ENCODE assay signal across 21 mouse cellular contexts in the genomic region with DNA sequence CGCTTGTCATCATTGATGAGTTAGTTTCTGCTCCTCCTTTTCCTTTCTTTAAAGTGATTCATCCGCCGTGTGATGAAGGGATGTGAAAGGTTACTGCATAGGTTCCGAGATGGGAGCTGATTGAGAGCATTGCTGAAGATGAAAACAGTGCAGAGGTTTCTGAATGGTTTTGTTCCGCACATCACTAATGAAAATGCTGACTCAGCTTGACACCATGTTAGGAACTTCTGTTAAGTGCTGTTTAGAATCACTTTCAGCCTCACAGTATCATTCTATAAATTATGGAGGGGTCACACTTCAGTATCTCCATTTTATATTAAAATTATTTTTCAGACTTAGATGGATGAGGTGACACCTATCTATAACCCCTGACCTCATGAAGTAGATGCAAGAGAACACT. TPM values are rescaled to one million over a fixed set of nuclear protein-coding genes. Genes with fewer than 3 reads are reported as not detected.
DNase-seq lines count a peak whose midpoint lies in the region; TF ChIP-seq lines count a peak whose summit lies in the region.
"Had no signal": no experiment of that assay in that cellular context is flagged by ENCODE, and none has a peak within 500 bp of the region (broad histone marks: within the 10 kb centered on the region; RNA-seq: fewer than 3 reads in every experiment).

No protein-coding gene starts in this region.

- no peak for TF ChIP-seq RAD21 in MEL (IDR thresholded peaks at IDR 0.05; ENCODE audit: low read depth, low read length)

- H3K4me3 ChIP-seq in heart, embryonic 10.5 days: no peak overlapping the region
- H3K4me3 ChIP-seq in MEL (ENCODE audit: control insufficient read depth in 1 of 2, insufficient read depth in 1 of 2, low read depth in 2 of 2, low read length in 2 of 2): no peak overlapping the region
- H3K4me3 ChIP-seq: embryonic facial prominence, embryonic 10.5 days; embryonic facial prominence, embryonic 12.5 days; forebrain, embryonic 13.5 days; forebrain, embryonic 15.5 days had no signal

- H3K9ac ChIP-seq in MEL (ENCODE audit: control insufficient read depth, low read depth, low read length, poor library complexity, severe bottlenecking): no peak overlapping the region
- H3K9ac ChIP-seq: embryonic facial prominence, embryonic 12.5 days; forebrain, embryonic 13.5 days; forebrain, embryonic 15.5 days; forebrain, postnatal 0 days had no signal

- no peaks in the 10 kb centered on the region for H3K27me3 ChIP-seq in heart, embryonic 10.5 days (ENCODE audit: insufficient read depth, poor library complexity, severe bottlenecking)
- H3K27me3 ChIP-seq in MEL (ENCODE audit: control insufficient read depth in 1 of 2, insufficient read depth in 2 of 2, low read length in 2 of 2): no peaks in the 10 kb centered on the region
- H3K27me3 ChIP-seq: embryonic facial prominence, embryonic 12.5 days; forebrain, embryonic 13.5 days; forebrain, embryonic 15.5 days; Patski had no signal

- no peaks in the 10 kb centered on the region for H3K4me1 ChIP-seq in heart, embryonic 10.5 days
- no peaks in the 10 kb centered on the region for H3K4me1 ChIP-seq in MEL (ENCODE audit: control insufficient read depth in 1 of 2, insufficient read depth in 2 of 2, low read length in 2 of 2)
- H3K4me1 ChIP-seq: embryonic facial prominence, embryonic 10.5 days; embryonic facial prominence, embryonic 12.5 days; forebrain, embryonic 13.5 days; forebrain, embryonic 15.5 days had no signal

- TF ChIP-seq EP300 in MEL (IDR thresholded peaks at IDR 0.05; ENCODE audit: low read depth in 1 of 2, low read length in 2 of 2): no peak

- H3K9me3 ChIP-seq in heart, embryonic 10.5 days: no peaks in the 10 kb centered on the region
- no peaks in the 10 kb centered on the region for H3K9me3 ChIP-seq in MEL (replicated peaks; ENCODE audit: insufficient read depth, low read length)
- H3K9me3 ChIP-seq: embryonic facial prominence, embryonic 10.5 days; embryonic facial prominence, embryonic 12.5 days; forebrain, embryonic 13.5 days; forebrain, embryonic 15.5 days had no signal

- TF ChIP-seq POLR2A in MEL (IDR thresholded peaks at IDR 0.05; ENCODE audit: control insufficient read depth in 1 of 2, insufficient read depth in 1 of 2, low read depth in 1 of 2, low read length in 2 of 2, poor library complexity in 1 of 2): no peak

- no peaks in the 10 kb centered on the region for H3K79me2 ChIP-seq in MEL (ENCODE audit: control insufficient read depth, insufficient read depth, low read length, poor library complexity)

- no peak for TF ChIP-seq CTCF in MEL (IDR thresholded peaks at IDR 0.05 in 2 of 3, conservative IDR thresholded peaks at IDR 0.05 in 1 of 3; ENCODE audit: control insufficient read depth in 1 of 3, insufficient read depth in 1 of 3, low read depth in 2 of 3, low read length in 3 of 3, poor library complexity in 1 of 3, severe bottlenecking in 1 of 3)

- DNase-seq in heart, adult 11 months: peak; percentile 34
- no peak for DNase-seq in heart, embryonic 10.5 days (ENCODE audit: low spot score)
- DNase-seq in MEL (ENCODE audit: low read depth, low spot score): no peak
- no peak for DNase-seq in frontal cortex, adult 2 months (ENCODE audit: extremely low spot score in 1 of 2, low spot score in 1 of 2)
- no peak for DNase-seq in urinary bladder, adult 2 months (ENCODE audit: low spot score)
- DNase-seq: adrenal gland, adult 8-10 months; adrenal gland, postnatal 14 days; adrenal gland, postnatal 36 days; cerebellum, adult 11-12 months; cerebellum, adult 2 months; cerebellum, adult 9-10 months; cerebellum, postnatal 10 days; cerebellum, postnatal 25 days; forebrain, postnatal 0 days had no signal

- H3K36me3 ChIP-seq in heart, embryonic 10.5 days: no peaks in the 10 kb centered on the region
- H3K36me3 ChIP-seq in MEL (ENCODE audit: control insufficient read depth in 1 of 2, insufficient read depth in 2 of 2, low read length in 2 of 2): no peaks in the 10 kb centered on the region
- H3K36me3 ChIP-seq: embryonic facial prominence, embryonic 10.5 days; embryonic facial prominence, embryonic 12.5 days; forebrain, embryonic 15.5 days had no signal

- 79% methylated on average over 5 of the region's 5 CpGs for WGBS in heart, embryonic 10.5 days

- H3K27ac ChIP-seq in heart, embryonic 10.5 days: no peak overlapping the region
- no peak overlapping the region for H3K27ac ChIP-seq in MEL (ENCODE audit: control insufficient read depth, low read depth, low read length)
- H3K27ac ChIP-seq: embryonic facial prominence, embryonic 10.5 days; embryonic facial prominence, embryonic 12.5 days; forebrain, embryonic 13.5 days; forebrain, embryonic 15.5 days had no signal

TF ChIP-seq in MEL, 35 proteins besides CTCF, POLR2A, EP300 and RAD21:
- no peak for TF ChIP-seq NELFE (IDR thresholded peaks at IDR 0.05; ENCODE audit: low read depth, low read length)
- TF ChIP-seq MAFK (IDR thresholded peaks at IDR 0.05; ENCODE audit: borderline replicate concordance, low read depth, low read length): peak; percentile 91
- no peak for TF ChIP-seq TBP (IDR thresholded peaks at IDR 0.05; ENCODE audit: low read depth, low read length)
TF ChIP-seq in MEL: peak in this region for 1.

RNA-seq across cellular contexts. Expression of a gene that starts 29.7 kb away (rescaled TPM):
- polyA plus RNA-seq in heart, embryonic 10.5 days (2016; fragmentation: Nextera tagmentation; extraction: Ambion mirVana): 0.09 and 0.30 TPM in 2 replicates
- 0.10 and 0.31 TPM in 2 replicates for total RNA-seq in MEL (2012; rRNA removed)
- polyA plus RNA-seq in MEL (2012; ENCODE audit: insufficient read depth in 1 of 2, insufficient read length in 2 of 2, low read depth in 1 of 2, low replicate concordance in 2 of 2, missing spikeins in 1 of 2): under 1 TPM in 1 of 2 experiments, not detected in 1; 0.10 TPM
- polyA plus RNA-seq in frontal cortex, adult 2 months (2012; rRNA removed): 0.12 TPM in 1 of 2 replicates, not detected in the other
- polyA plus RNA-seq in urinary bladder, adult 2 months (2012; rRNA removed): 0.15 and 0.17 TPM in 2 replicates
- total RNA-seq: adrenal gland, adult 18-20 months; adrenal gland, postnatal 14 days; adrenal gland, postnatal 36 days had no signal
- polyA plus RNA-seq: embryonic facial prominence, embryonic 10.5 days; forebrain, embryonic 11.5 days had no signal
